Mouse (Mus musculus) brain, embryonic 14.5 days (tissue): ENCODE data around the gene 2810004N23Rik.

Source experiments
- CTCF ChIP-seq: fragments of 200-500 bp; IDR thresholded peaks from 2 replicates; pipeline ENCODE4 v1.5.1; 2012; ENCODE audit warnings: inconsistent platforms, mild to moderate bottlenecking, moderate library complexity, borderline replicate concordance; ENCODE audit not compliant: insufficient read depth, insufficient read length; ENCODE audit errors: extremely low read depth
- POLR2A ChIP-seq: fragments of 200-500 bp; IDR thresholded peaks from 2 replicates; pipeline ENCODE4 v1.6.1; 2012; ENCODE audit warnings: mild to moderate bottlenecking, inconsistent platforms, borderline replicate concordance; ENCODE audit not compliant: poor library complexity, insufficient read depth, insufficient read length, severe bottlenecking; ENCODE audit errors: extremely low read depth

GRCm38 (mm10) chr8:124836273-124836672, 26.6 kb downstream of the 2810004N23Rik start:
- TF ChIP-seq CTCF: no peak
- no peak for TF ChIP-seq POLR2A
